Mouse (Mus musculus): ENCODE data around the gene Atp2b2. TPM values are rescaled to one million over a fixed set of nuclear protein-coding genes. Genes with fewer than 3 reads are reported as not detected.

The Atp2b2 gene
- polyA plus RNA-seq, 1 experiment = 0.07 TPM

DNA sequence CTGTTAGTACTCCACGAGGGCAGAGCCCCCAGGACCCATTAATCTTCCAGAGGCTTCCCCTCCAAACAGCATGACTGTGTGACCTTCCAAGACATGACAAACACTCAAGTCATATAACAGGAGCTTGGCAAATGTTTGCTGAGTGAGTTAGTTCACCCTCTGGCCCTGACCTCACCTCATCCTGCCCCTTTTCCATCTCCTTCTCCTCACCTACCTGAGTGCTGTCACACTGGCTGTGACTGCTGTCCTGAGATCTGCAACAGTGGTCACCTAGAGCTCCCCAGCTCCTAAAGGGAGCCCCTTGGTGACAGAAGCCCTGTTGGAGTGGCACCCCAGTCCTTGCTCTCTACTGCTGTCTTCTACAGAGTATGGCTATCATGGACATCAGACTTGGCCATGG, 31.8 kb upstream of the Atp2b2 start:
- no peak overlapping the region for H3K4me3 ChIP-seq (ENCODE audit: extremely low read depth, insufficient read depth, insufficient read length)
- H3K27me3 ChIP-seq (ENCODE audit: control insufficient read depth, insufficient read depth, low read length) = no peaks in the 10 kb centered on the region
- WGBS = 15% methylated on average over 1 of the region's 1 CpGs
- no peak for DNase-seq (ENCODE audit: low read depth in 1 of 2, low spot score in 2 of 2)
- no peaks in the 10 kb centered on the region for H3K36me3 ChIP-seq (ENCODE audit: control insufficient read depth, insufficient read depth, low read length)
- TF ChIP-seq CTCF (IDR thresholded peaks at IDR 0.05; ENCODE audit: extremely low read depth, insufficient read depth, insufficient read length, insufficient replicate concordance) (no peak), POLR2A (IDR thresholded peaks at IDR 0.05; ENCODE audit: low read depth, low read length) (no peak)
- no peaks in the 10 kb centered on the region for H3K4me1 ChIP-seq (ENCODE audit: control insufficient read depth, insufficient read depth, insufficient read length)
- no peak overlapping the region for H3K27ac ChIP-seq (ENCODE audit: insufficient read depth, low read length)

DNA sequence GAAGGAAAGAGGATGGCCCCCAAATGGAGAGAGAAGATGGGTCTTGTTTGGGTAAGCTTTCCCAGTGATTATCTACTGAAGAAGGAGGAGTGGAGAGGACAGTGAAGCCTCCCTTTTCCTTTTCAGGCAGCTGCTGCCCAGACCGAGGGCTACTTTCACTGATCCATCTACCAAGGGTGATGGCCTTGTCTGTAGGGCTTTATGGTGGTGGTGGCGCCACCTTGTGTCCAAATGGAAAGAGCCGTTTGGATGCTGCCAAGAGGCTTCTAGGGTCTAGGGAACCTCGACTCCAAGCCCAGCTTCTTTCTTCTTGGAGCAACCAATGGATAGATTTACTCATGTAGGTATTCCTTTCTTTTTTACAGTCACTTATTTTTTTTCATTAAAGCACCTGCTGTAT, 29.2 kb upstream of the Atp2b2 start:
- H3K4me3 ChIP-seq (ENCODE audit: extremely low read depth, insufficient read depth, insufficient read length) = no peak overlapping the region
- no peak for DNase-seq (ENCODE audit: low read depth in 1 of 2, low spot score in 2 of 2)
- no peaks in the 10 kb centered on the region for H3K36me3 ChIP-seq (ENCODE audit: control insufficient read depth, insufficient read depth, low read length)
- TF ChIP-seq POLR2A (IDR thresholded peaks at IDR 0.05; ENCODE audit: low read depth, low read length) (no peak), CTCF (IDR thresholded peaks at IDR 0.05; ENCODE audit: extremely low read depth, insufficient read depth, insufficient read length, insufficient replicate concordance) (peak; percentile 43; the same call in 1 of the 2 replicates)
- no peaks in the 10 kb centered on the region for H3K4me1 ChIP-seq (ENCODE audit: control insufficient read depth, insufficient read depth, insufficient read length)
- WGBS = 6% methylated on average over 4 of the region's 4 CpGs
- H3K27ac ChIP-seq (ENCODE audit: insufficient read depth, low read length) = no peak overlapping the region
- no peaks in the 10 kb centered on the region for H3K27me3 ChIP-seq (ENCODE audit: control insufficient read depth, insufficient read depth, low read length)

DNA sequence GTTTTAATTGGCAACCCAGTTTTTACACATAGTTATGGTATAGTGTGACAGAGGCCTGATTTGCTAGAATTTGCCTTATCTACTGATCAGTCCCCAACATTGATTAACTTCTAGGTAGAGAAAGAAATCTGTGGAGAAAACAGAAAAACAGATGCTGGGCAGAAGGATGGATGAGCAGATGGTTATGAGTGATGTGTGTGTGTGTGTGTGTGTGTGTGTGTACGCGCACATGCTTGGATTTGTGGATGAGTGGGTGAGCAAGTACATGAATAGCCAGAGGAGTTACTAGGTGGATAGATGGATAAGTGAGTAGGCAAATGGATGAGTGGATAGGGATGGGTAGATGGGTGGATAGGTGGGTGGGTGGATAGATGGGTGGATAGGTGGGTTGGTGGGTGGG, 20.7 kb upstream of the Atp2b2 start:
- TF ChIP-seq CTCF (IDR thresholded peaks at IDR 0.05; ENCODE audit: extremely low read depth, insufficient read depth, insufficient read length, insufficient replicate concordance) (no peak), POLR2A (IDR thresholded peaks at IDR 0.05; ENCODE audit: low read depth, low read length) (no peak)
- Histone ChIP-seq H3K4me3 (ENCODE audit: extremely low read depth, insufficient read depth, insufficient read length) (no peak overlapping the region), H3K27me3 (ENCODE audit: control insufficient read depth, insufficient read depth, low read length) (no peaks in the 10 kb centered on the region), H3K27ac (ENCODE audit: insufficient read depth, low read length) (no peak overlapping the region), H3K36me3 (ENCODE audit: control insufficient read depth, insufficient read depth, low read length) (no peaks in the 10 kb centered on the region), H3K4me1 (ENCODE audit: control insufficient read depth, insufficient read depth, insufficient read length) (no peaks in the 10 kb centered on the region)
- WGBS = 92% methylated on average over 2 of the region's 2 CpGs
- DNase-seq (ENCODE audit: low read depth in 1 of 2, low spot score in 2 of 2) = no peak

DNA sequence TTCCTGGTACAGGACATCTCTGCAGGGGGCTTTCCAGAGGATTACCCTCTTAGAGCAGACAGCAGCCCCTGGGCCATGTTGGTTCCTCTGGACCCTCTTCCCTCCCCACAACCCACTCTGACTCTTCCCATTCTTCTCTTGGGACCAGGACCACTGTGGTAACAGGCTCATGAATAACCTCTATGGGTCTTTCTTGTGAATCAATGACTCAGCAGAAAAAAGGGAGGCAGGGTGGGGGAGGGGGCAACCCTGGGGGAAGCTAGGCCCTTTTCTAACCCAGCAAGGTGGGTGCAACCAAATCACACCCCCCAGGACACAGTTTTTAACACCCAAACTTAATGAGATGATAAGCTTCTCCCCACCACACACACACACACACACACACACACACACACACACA, 20.3 kb upstream of the Atp2b2 start:
- no peaks in the 10 kb centered on the region for H3K27me3 ChIP-seq (ENCODE audit: control insufficient read depth, insufficient read depth, low read length)
- no peak for DNase-seq (ENCODE audit: low read depth in 1 of 2, low spot score in 2 of 2)
- H3K27ac ChIP-seq (ENCODE audit: insufficient read depth, low read length) = no peak overlapping the region
- no peak for TF ChIP-seq CTCF (IDR thresholded peaks at IDR 0.05; ENCODE audit: extremely low read depth, insufficient read depth, insufficient read length, insufficient replicate concordance)
- no peak for TF ChIP-seq POLR2A (IDR thresholded peaks at IDR 0.05; ENCODE audit: low read depth, low read length)
- no peaks in the 10 kb centered on the region for H3K36me3 ChIP-seq (ENCODE audit: control insufficient read depth, insufficient read depth, low read length)
- no peak overlapping the region for H3K4me3 ChIP-seq (ENCODE audit: extremely low read depth, insufficient read depth, insufficient read length)
- H3K4me1 ChIP-seq (ENCODE audit: control insufficient read depth, insufficient read depth, insufficient read length) = no peaks in the 10 kb centered on the region

DNA sequence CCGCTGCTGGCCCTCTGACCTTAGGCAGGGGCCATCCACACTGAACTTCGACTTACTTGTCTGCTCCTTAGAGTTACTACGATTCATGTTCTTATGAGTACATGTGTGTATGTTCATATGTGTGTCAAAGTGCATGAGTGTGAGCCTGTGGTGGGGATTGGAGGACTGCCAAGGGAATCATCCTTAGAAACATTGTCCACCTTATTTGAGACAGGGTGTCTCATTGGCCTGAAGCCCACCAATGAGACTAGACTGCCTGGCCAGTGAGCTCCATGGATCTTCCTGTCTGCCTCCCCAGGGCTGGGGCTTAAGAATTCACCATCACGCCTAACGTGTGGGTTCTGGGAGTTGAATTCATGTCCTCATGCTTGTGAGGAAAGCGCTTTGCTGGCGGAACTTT, 16.8 kb upstream of the Atp2b2 start:
- H3K36me3 ChIP-seq (ENCODE audit: control insufficient read depth, insufficient read depth, low read length) = no peaks in the 10 kb centered on the region
- no peak for DNase-seq (ENCODE audit: low read depth in 1 of 2, low spot score in 2 of 2)
- no peak overlapping the region for H3K4me3 ChIP-seq (ENCODE audit: extremely low read depth, insufficient read depth, insufficient read length)
- 83% methylated on average over 7 of the region's 7 CpGs for WGBS
- TF ChIP-seq CTCF (IDR thresholded peaks at IDR 0.05; ENCODE audit: extremely low read depth, insufficient read depth, insufficient read length, insufficient replicate concordance) (no peak), POLR2A (IDR thresholded peaks at IDR 0.05; ENCODE audit: low read depth, low read length) (no peak)
- H3K27ac ChIP-seq (ENCODE audit: insufficient read depth, low read length) = no peak overlapping the region
- no peaks in the 10 kb centered on the region for H3K4me1 ChIP-seq (ENCODE audit: control insufficient read depth, insufficient read depth, insufficient read length)
- no peaks in the 10 kb centered on the region for H3K27me3 ChIP-seq (ENCODE audit: control insufficient read depth, insufficient read depth, low read length)

DNA sequence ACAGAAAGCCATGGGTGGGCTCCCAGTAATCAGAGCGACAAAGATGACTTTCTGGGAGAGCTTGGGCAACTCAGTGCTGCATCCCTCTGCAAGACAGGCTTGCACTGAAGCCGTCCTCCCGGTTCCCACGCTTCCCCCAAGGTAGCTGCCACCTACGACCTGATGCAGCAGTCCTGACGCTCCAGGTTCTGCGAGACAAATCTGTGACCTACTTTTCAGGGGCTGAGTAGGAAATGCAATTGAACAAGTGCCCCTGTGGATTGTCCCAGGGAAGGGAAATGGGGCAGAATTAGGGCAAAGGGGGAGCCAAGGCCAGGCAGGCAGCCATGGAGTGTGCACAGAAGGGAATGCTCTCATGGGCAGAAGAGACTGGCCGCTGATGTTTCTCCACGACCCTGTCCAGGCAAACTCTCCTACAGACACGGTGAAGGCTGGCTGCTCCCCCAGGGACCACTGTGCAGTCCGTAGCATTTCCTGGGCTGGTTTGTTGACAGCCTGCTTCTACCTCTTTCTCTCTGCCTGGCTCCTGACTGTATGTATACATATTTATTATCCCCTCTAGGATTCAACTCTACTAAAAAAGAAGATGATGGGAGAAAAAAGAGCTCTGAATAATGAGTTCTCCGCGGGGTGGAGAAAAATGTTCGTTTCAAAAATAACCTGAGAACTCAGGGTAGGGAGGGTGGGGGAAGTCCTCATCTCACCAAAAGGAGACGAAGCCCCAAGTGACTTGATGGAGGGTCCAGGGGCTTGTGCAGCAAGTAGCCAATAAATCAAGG, 15.8 kb upstream of the Atp2b2 start:
- H3K4me1 ChIP-seq (ENCODE audit: control insufficient read depth, insufficient read depth, insufficient read length) = no peaks in the 10 kb centered on the region
- no peak overlapping the region for H3K4me3 ChIP-seq (ENCODE audit: extremely low read depth, insufficient read depth, insufficient read length)
- H3K27me3 ChIP-seq (ENCODE audit: control insufficient read depth, insufficient read depth, low read length) = no peaks in the 10 kb centered on the region
- no peak overlapping the region for H3K27ac ChIP-seq (ENCODE audit: insufficient read depth, low read length)
- TF ChIP-seq POLR2A (IDR thresholded peaks at IDR 0.05; ENCODE audit: low read depth, low read length) (no peak), CTCF (IDR thresholded peaks at IDR 0.05; ENCODE audit: extremely low read depth, insufficient read depth, insufficient read length, insufficient replicate concordance) (no peak)
- DNase-seq (ENCODE audit: low read depth in 1 of 2, low spot score in 2 of 2) = no peak
- no peaks in the 10 kb centered on the region for H3K36me3 ChIP-seq (ENCODE audit: control insufficient read depth, insufficient read depth, low read length)
- WGBS = 68% methylated on average over 15 of the region's 15 CpGs

DNA sequence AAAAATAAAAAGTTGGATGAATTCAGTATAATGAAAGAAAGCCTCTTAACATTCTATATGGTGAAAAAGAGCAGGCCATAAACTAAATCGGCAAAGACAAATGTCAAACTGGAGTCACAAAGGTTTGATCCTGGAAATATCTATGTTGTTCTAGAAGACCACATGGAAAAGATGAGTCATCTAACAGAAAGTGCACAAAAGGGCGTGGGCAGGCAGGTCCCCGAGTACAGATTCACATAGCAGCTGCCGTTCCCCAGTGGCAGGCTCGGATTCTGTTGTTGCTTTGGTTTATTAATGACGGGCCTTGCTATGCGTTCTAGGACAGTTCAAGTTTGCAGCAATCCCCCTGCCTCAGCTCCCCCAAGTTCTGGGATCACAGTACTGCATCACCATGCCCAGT, 12.9 kb upstream of the Atp2b2 start:
- TF ChIP-seq CTCF (IDR thresholded peaks at IDR 0.05; ENCODE audit: extremely low read depth, insufficient read depth, insufficient read length, insufficient replicate concordance) (no peak), POLR2A (IDR thresholded peaks at IDR 0.05; ENCODE audit: low read depth, low read length) (no peak)
- Histone ChIP-seq H3K4me1 (ENCODE audit: control insufficient read depth, insufficient read depth, insufficient read length) (no peaks in the 10 kb centered on the region), H3K36me3 (ENCODE audit: control insufficient read depth, insufficient read depth, low read length) (no peaks in the 10 kb centered on the region), H3K4me3 (ENCODE audit: extremely low read depth, insufficient read depth, insufficient read length) (no peak overlapping the region), H3K27ac (ENCODE audit: insufficient read depth, low read length) (no peak overlapping the region), H3K27me3 (ENCODE audit: control insufficient read depth, insufficient read depth, low read length) (no peaks in the 10 kb centered on the region)
- no peak for DNase-seq (ENCODE audit: low read depth in 1 of 2, low spot score in 2 of 2)
- 90% methylated on average over 7 of the region's 7 CpGs for WGBS
